Mouse (Mus musculus) cerebellum, postnatal 25 days (tissue): ENCODE data around the gene Tmem54.

Experiments used
- DNase-seq, 2 experiments: peaks; one replicate each; pipeline ENCODE4 v3.0.0; 2021; ENCODE audit warnings: mixed read lengths in 2 of 2

The Tmem54 gene

DNA sequence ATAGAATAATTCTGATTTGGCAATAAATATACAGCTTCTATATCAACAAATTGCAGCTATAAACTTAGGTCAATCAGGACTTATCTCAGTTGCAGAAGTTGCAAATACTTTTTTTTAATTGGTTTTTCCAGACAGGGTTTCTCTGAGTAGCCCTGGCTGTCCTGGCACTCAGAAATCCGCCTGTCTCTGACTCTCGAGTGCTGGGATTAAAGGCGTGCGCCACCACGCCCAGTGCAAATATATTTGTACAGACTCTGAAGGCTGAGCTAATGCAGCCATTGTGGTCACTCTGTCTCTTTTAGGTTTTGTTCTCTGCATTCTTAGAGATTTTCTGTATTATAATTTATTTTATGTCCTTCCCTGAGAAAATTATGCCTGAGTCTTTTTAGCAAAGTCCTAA lies 52.2 kb downstream of the Tmem54 start:
- DNase-seq, result no peak

DNA sequence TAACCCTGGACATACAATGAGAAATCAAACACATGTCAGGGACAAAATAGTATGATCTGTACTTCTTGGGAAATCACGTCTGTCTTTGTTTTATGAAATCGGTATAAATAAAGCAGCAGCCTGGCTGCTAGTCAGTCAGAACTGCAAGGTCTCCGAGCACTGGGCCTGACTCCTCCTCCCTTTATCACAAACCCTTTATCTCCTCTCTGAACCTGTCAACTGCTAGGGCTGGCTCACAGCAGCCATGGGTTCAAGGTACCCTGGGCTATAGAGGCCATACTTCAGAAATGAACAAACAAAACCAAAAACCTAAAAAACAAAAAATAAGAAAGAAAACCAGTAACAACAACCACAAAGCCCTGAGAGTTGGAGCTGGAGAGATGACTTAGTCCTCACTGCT lies 53.2 kb downstream of the Tmem54 start:
- no peak for DNase-seq

DNA sequence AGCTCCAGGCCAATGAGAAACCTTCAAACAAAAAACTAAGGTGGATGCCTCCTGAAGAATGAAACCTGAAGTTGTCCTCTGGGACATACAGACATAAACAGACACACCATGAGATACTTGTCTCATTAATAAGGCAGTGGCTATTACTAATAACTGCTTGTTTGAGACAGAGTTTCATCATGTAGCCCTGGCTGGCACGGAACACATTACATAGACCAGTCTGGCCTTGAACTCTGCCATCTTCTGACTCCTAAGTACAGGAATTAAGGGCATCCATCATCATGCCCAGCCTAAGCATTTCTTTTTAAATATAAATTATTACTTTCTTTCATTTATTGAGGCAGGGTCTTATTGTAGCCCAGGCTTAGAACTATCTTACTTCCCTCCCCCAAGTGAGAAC lies 55.7 kb downstream of the Tmem54 start:
- DNase-seq, result no peak
